Mouse (Mus musculus): ENCODE results near the gene Wdr45b. TPM values are rescaled to one million over a fixed set of nuclear protein-coding genes. Genes with fewer than 3 reads are reported as not detected.
"Not testable (repeated sequence)": the region's sequence is repeated elsewhere in the genome, so short reads cannot be mapped to it uniquely, and the experiment has no call there.

The Wdr45b gene
- total RNA-seq (2014; fragmentation: Nextera tagmentation) (31.3 and 68.7 TPM in 2 replicates), total RNA-seq (2017) (42.4 and 52.4 TPM in 2 replicates)

DNA sequence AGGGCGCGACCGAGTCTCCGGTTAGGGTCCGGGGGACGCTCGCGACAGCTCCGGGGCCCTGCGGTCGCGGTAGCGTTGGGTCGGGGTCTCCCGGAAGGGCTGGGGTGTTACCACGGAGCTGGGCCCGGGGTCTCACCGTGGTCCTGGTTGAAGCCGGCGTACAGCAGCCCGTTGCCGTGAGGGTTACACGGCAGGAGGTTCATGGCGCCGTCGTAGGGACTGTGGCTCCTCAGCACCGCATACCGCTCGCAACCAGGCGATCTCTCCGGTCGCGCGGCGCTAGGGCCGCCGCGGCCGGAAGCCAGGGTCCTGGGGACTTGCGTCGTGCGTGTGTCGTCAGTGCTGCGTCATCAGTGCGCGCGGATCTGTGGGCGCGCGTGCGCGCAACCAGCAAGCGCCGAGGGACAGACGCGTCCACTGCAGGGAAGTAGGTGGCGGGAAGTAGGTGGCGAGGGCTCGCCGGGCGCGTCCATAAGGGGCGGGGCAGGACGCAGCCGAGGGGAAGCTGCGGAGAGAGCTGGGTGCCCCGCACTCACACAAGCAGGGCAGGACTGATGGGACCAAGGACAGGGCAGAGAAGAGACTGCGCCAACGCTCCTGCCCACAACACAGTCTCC is at the start of gene Wdr45b:
Wdr45b (minus strand) TSS at position 355 of the 617 bp plus-strand sequence.
- peak; percentile 95 for ATAC-seq (replicated peaks; ENCODE audit: poor library complexity, severe bottlenecking)

DNA sequence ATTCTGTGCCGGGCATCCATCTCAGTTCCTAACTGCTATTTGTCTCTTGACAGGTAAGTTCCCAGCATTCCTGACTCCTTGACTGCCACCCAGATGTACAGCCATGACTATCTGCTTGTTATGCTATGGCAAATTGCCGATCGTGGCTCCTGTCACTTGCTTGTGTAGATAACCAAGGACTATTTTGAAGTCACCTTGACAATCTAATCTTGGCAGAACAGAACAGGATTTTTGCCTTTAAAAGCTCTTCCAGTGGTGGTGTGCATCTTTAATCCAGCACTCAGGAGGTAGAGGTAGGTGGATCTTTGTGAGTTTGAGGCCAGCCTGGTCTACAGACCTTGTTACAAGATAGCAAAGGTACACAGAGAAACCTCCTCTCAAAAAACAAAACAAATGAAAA is 38.2 kb upstream of the Wdr45b start:
- no peak for ATAC-seq (replicated peaks; ENCODE audit: poor library complexity, severe bottlenecking)

DNA sequence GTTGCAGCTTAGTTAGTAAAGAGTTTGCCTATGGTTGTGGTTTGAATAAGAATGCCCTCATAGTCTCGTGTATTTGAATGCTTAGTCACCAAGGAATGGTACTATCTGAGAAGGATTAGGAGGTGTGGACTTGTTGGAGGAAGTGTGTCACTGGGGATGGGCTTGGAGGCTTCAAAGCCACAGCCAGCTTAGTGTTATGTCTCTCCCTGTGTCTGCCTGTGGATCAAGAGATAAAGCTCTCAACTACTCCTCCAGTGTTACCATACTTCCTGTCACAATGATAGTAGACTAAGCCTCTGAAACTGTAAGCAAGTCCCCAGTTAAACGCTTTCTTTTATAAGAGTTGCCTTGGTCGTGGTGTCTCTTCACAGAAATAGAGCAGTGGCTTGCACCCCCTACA is 36.5 kb upstream of the Wdr45b start:
- ATAC-seq (replicated peaks; ENCODE audit: poor library complexity, severe bottlenecking) = no peak

DNA sequence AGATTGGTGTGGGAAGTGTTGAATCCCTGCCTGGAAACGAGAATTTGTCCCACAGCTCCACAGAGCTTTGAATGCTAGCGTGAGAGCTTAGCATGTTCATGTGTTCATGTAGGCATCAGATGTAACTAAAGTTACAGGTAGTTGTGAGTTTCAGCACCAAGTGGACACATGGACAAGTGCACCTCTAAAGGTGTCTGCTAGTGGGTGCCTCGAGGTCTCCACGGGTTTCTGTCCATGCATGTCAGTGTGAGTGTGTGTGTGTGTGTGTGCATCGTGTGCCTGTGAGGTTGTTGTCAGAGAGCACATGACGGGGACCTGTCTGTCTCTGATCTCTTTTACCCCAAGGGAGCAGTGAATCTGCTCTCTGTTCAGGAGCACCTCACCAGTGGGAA is 34.3 kb upstream of the Wdr45b start:
- ATAC-seq (replicated peaks; ENCODE audit: poor library complexity, severe bottlenecking) = 0 out of 2 replicates have a peak, but pooled peaks have one; percentile 10

DNA sequence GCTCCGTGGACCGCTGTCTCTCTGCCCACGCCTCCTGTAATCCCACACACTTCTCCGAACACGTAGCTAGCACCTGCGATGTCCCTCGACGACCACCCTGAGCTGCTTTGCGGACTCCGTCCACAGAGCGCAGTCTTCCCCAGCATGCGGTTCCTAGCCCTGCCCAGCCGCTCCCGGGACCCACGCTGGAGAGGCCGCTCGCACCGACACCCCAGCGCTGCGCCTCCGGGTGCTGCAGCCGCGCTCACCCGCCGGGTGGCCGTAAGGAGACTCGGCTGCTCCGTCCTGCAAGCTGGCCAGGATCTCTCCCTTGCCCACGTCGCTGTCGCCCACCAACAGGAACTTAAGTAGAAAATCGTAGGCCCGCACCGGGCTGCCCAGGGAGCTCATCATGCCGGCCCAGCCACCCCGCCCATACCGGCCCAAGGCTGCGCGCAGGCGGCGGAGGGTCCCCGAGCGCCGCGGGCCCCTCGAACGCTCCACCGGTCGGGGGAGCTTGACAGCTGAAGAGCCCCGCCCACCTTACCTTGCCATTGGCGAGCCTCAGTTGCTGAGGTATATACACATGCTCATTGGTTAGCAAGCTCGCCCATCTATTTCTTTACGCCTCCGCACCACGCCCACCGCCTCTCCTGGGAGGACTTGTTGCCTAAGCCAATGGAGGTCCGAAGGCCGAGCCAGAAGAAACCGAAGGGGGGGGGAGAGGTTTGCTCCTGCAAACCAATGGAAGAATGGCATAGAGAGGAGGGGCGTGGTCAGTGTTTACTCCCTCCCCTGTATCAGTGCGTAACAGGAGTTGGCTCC is 33.7 kb upstream of the Wdr45b start, which contains the start of gene Rab40b:
Rab40b (minus strand) TSS at position 502 of the 804 bp plus-strand sequence.
- peak; percentile 93 for ATAC-seq (replicated peaks; ENCODE audit: poor library complexity, severe bottlenecking)

DNA sequence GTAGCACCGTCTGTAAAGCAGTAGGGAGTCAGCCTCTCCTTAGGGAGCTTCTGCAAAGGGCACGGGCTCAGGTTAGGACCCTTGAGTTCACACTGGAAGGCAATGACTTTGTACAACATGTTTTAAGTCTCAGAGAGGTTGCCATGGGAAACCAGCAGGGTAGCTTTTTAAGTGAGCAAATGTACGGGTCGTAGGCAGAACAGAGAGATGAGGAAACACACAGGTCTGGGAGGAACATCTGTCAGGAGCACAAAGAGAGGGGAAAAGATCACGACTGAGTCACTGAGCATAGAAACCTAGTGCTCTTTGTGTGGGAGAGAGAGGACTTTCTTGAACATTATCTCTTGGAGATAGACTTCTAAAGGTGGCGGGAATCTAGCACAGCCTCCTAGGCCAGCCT is 26.0 kb upstream of the Wdr45b start:
- no peak for ATAC-seq (replicated peaks; ENCODE audit: poor library complexity, severe bottlenecking)

DNA sequence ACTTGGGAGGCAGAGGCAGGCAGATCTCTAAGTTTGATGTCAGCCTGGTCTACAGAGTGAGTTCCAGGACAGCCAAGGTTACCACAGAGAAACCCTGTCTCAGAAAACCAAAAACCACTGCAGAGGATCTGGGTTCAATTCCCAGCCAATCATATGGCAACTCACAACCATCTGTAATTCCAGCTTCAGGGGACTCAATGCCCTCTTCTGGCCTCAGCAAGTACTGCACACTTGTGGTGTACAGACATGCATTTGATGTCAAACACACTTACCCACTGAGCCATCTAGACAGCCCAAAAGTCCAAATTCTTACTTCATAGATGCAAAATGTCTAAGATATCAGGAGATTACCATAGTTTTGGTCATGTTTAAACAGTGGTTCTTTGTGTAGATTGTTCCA is 24.4 kb upstream of the Wdr45b start:
- ATAC-seq (replicated peaks; ENCODE audit: poor library complexity, severe bottlenecking) = no peak

DNA sequence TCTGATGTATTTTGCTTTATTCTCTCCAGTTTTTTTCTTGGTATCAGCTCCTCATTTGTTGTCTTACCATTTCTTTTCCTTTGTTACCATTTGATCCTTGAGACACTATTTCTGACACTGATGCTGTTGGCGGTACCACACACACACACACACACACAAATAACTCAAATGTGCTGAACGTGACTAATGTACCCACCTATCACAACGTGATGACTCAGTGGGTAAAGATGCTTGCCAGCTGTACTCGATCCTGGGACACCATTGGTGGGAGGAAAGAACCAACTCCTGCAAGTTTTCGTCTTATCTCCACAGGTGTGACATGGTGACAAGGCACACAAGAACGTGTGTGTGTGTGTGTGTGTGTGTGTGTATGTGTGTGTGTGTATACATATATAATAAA is 19.1 kb upstream of the Wdr45b start:
- ATAC-seq (replicated peaks; ENCODE audit: poor library complexity, severe bottlenecking) = no peak

DNA sequence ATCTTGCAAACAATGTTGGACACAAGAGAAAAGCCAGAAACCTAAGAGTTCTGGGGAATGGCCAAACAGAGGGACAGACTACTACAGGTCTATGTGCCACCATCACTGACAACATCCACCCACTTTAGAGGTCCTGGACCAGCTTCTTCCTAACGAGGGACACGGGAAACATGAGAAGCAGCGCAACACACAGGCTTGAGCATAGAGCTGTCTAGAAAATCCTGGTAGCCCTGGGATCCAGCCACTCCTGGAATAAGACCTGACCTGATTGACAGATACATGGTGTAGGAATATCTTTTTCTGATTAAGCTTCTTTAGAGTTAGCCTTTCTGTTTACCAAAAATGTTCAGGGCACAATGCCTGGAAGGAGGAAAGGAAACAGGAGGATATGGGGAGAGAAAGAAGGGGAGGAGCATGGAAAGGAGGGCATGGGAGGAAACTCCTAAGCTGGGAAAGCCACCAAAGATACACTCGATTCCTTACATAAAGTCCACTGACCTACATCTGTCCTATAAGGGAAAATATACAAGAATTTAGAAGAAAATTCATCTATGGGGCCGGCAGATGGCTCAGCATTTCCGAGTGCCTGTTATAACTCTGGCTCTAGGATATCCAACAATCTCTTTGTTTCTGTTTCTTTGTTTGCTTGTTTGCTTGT is 16.2 kb upstream of the Wdr45b start:
- ATAC-seq (replicated peaks; ENCODE audit: poor library complexity, severe bottlenecking) = no peak

DNA sequence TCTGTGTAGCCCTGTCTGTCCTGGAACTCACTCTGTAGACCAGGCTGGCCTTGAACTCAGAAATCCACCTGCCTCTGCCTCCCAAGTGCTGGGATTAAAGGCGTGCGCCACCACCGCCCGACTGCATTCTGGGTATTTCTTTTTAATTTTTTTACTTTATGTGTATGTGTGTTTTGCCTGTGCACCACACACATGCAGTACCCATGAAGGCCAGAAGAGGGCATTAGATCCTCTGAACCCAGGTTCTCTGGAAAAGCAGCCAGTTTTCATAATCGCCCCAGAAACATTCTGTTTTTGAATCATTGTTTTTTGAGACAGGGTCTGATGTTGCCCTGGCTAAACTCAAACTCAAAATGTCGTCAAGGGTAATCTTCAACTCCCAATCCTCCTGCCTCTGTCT is 15.4 kb upstream of the Wdr45b start:
- ATAC-seq (replicated peaks; ENCODE audit: poor library complexity, severe bottlenecking) = peak; percentile 71

DNA sequence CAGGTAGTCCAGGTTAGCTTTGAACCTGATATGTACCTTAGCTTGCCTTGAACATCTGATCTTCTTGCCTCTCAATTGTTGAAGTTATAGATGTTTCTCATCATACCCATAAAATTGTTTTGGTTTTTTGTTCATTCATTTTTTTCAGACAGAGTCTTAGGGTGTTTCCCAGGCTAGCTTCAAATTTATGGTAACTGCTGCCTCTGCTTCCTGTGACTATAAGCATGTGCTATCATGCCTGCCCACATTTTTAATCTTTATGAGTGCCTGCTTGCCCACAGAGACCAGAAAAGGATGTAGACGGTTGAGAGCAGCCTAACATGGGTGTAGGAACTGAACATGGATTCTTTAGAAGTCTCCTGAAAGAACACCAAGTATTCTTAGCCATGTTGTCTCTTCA is 14.5 kb upstream of the Wdr45b start:
- no peak for ATAC-seq (replicated peaks; ENCODE audit: poor library complexity, severe bottlenecking)

DNA sequence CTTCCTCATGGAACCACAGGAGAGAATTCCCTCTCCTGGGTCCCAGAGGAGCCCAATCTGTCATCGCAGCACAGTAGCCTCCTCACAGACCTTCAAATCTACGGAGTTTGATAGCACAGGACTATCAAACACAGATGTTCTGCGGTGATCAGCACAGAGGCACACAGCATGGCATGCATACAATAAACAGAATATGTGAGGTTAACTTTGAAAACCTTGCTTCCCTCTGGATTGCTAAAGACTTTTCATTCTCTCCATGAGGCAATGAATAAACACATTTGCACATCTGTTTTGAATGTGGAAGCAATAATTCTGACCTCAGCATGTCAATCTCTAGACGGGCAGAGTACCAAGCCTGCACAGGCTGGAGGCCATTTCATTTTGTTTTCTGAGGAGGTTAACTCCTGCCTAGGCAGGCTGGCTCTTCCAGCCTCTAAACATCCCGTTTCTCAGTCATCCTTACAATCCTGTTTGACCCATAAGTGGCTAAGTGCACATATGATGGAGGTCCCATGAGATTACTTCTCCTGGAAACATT is 13.0 kb upstream of the Wdr45b start:
- no peak for ATAC-seq (replicated peaks; ENCODE audit: poor library complexity, severe bottlenecking)

DNA sequence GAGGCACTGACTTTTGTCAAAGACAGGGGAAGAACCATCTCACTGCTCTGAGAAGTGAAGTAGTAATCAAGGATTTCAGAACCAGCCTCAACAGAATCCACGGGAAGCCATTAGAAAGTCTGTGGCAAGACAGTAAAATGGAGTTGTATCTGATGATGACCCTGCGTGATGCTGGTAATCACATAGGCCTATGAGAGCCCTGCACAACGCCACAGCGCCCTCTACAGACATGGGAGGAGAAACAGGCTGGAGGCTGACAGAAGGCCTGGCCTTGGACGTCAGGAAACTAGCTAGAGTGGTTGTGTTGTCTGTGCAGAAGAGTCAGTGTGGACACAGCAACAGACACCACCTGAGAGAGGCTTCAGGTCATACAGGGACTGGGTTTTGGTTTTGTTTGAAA is 8.0 kb upstream of the Wdr45b start:
- peak; percentile 86 for ATAC-seq (replicated peaks; ENCODE audit: poor library complexity, severe bottlenecking)

DNA sequence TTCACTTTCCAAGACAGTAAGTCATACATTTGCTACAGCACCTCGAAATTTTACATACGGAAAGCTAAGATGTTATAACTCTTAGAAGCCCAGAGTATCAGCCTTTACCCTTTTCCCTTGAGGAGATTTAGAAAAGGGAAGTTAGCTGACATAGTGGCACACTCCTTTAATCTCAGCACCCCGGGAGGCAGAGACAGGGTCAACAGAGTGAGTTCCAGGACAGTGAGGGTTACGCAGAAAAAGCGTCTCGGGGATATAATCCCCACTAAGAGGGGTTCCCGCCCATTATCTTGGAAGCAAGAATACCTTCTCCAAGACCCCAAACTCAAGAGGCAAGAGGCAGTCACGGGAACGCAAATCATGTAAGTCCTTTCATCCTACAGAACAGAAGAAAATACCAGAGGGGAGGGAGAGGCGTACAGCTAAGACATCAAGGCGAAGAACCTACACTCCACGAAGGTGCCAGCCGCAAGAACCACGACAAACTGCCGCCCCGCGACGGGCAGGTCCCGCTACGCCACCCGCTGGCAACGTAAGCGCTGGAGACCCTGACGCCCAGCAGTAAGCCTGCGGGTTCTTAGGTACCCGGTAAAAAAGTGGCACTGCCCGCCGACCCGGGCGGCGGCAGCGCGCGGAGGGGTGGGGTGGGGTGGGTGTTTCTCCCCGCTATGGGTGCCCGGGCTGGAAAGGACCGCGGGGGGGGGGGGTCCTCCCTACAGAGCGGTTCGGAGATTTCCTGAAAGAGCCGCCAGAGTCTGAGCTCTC is 737 bp downstream of the Wdr45b start:
- ATAC-seq (replicated peaks; ENCODE audit: poor library complexity, severe bottlenecking) = peak; percentile 25

DNA sequence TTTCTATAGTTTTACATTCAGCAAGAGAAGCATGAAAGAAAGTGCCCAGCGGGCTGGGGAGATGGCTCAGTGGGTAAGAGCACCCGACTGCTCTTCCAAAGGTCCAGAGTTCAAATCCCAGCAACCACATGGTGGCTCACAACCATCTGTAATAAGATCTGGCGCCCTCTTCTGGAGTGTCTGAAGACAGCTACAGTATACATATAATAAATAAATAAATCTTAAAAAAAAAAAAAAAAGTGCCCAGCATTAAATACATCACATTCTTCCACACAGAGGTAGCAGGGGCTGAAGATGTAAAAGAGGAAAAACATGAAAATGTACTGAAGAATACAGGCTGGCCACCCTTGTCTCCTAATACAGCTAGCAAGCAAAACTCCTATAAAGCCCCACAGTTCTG is 5.5 kb downstream of the Wdr45b start:
- not testable (repeated sequence) for ATAC-seq (replicated peaks; ENCODE audit: poor library complexity, severe bottlenecking)

DNA sequence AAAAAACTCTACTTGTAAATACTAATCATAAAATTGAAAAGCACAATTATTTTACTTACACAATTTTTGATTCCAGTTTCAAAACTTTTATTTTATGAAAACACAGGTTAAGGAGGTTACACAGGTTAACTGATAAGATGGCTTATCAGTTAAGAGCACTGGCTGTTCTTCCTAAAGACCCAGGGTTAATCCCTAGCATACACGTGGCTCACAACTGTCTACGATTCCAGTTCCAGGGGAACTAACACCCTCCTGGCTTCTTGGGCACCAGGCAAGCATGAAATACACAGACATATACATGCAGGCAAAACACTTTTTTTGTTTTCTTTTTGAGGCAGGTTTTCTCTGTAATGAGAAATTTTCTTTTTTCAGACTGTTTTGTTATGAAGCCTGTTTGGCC is 6.1 kb downstream of the Wdr45b start:
- ATAC-seq (replicated peaks; ENCODE audit: poor library complexity, severe bottlenecking) = no peak

DNA sequence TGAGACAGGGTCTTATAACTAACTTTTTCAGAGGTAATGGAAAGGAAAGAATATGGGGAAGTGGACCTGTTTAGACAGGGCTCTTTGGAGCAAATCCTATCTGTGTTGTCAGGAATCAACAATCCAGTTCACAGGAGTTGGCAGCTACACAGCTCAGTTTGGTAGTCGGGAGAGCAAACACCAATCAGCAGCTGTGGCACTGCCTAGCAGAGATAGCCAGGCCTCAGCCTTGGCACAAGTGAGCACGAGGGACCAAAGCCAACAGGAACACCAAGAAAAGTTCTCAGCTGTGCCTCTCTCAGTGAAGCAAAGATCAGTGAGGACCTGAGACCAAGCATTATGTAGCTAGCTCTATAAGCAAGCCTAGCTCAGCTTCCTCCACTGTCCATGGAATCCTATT is 7.2 kb downstream of the Wdr45b start:
- no peak for ATAC-seq (replicated peaks; ENCODE audit: poor library complexity, severe bottlenecking)

DNA sequence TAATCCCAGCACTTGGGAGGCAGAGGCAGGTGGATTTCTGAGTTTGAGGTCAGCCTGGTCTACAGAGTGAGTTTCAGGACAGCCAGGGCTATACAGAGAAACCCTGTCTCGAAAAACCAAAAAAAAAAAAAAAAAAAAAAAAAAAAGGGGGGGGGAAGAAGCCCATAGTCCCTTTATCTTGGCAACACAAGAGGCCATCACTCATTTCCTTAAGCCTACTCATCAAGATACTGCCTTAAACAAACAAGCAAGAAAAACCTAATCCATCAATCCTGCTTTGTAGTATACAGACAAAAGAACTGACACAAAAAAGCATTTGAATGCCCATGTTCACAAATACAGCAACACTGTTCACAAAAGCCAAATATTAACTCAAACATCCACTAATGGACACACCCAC is 11.8 kb downstream of the Wdr45b start:
- ATAC-seq (replicated peaks; ENCODE audit: poor library complexity, severe bottlenecking) = not testable (repeated sequence)

DNA sequence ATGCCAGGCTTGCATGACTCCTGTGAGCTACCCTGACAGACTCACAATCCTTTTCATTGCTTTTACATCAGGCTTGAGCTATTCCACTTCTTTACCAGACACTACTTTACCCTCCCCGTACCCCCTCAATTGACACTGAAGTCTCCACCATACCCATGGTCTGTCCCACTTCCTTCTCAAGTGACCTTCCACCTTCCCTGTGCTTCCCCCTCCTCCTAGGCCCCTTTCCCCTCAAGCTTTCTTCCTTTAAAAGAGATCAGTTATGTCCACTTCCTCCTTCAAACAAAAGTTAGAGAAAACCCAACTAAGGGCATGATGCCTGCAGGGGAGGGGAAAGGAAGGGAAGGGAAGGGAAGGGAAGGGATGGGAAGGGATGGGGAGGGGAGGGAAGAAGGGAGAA is 14.0 kb downstream of the Wdr45b start:
- ATAC-seq (replicated peaks; ENCODE audit: poor library complexity, severe bottlenecking) = peak; percentile 69

DNA sequence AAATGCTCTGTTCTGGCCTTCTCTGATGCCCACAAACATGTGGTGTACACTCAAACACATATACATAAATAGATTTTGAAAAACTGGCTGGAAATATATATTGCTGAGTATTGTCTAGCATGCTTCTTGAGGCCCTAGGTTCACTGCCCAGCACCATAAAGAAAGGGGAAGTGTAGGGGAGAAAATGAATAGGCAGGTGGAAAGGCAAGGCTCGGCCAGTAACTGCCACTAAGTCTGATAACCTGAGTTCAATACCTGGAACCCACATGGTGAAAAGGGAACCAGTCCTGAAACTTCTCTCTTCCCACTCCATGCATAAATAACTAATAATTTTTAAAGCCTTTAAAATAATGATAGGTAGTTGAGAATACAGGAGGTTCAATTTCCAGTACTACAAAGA is 14.6 kb downstream of the Wdr45b start:
- ATAC-seq (replicated peaks; ENCODE audit: poor library complexity, severe bottlenecking) = no peak; the same call in 1 of the 2 replicates

Measured in granulocyte monocyte progenitor cell, adult 5-6 weeks (primary cell).